1 mouse cellular context compared by ENCODE assay signal in genomic region chr1:155568133-155568532, GRCm38 (mm10).
TF ChIP-seq lines count a peak whose summit lies in the region.

No protein-coding gene starts in this region.

TF ChIP-seq in MEL, 35 proteins besides CTCF, POLR2A, EP300 and RAD21 (continued from another document):
- no peak for TF ChIP-seq NELFE (IDR thresholded peaks at IDR 0.05; ENCODE audit: low read depth, low read length)
- TF ChIP-seq GABPA (IDR thresholded peaks at IDR 0.05; ENCODE audit: low read depth, low read length), result no peak
- TF ChIP-seq RCOR1 (IDR thresholded peaks at IDR 0.05; ENCODE audit: low read depth, low read length), result no peak
- no peak for TF ChIP-seq ZNF384 (IDR thresholded peaks at IDR 0.05; ENCODE audit: low read depth, low read length)
